Mouse (Mus musculus) MEL (cell line): ENCODE measurements around the gene Sit1.

Source experiments
- CTCF ChIP-seq, 3 experiments: IDR thresholded peaks in 2 of 3; conservative IDR thresholded peaks in 1 of 3; 2 replicates each; pipeline ENCODE4 v1.5.1; 2011 to 2012; ENCODE audit warnings: low read length in 3 of 3, low read depth in 2 of 3, mild to moderate bottlenecking in 2 of 3, improper control_type of control experiment in 1 of 3, inconsistent platforms in 1 of 3, mixed read lengths in 1 of 3, moderate library complexity in 1 of 3; ENCODE audit not compliant: control insufficient read depth in 1 of 3, insufficient read depth in 1 of 3, poor library complexity in 1 of 3, severe bottlenecking in 1 of 3
- EP300 ChIP-seq, 2 experiments: IDR thresholded peaks; 2 replicates each; pipeline ENCODE4 v1.6.1; 2011; ENCODE audit warnings: improper control_type of control experiment in 2 of 2, low read length in 2 of 2, low read depth in 1 of 2, mild to moderate bottlenecking in 1 of 2
- ETS1 ChIP-seq: IDR thresholded peaks from 2 replicates; pipeline ENCODE4 v1.6.1; 2012; ENCODE audit warnings: low read depth, mild to moderate bottlenecking, inconsistent platforms, low read length, improper control_type of control experiment, moderate library complexity
- MAX ChIP-seq: IDR thresholded peaks from 2 replicates; pipeline ENCODE4 v1.6.1; 2011; ENCODE audit warnings: low read length, improper control_type of control experiment
- POLR2A ChIP-seq, 2 experiments: IDR thresholded peaks; 2 replicates each; pipeline ENCODE4 v1.6.1; 2011 to 2012; ENCODE audit warnings: low read length in 2 of 2, mild to moderate bottlenecking in 2 of 2, control low read depth in 1 of 2, improper control_type of control experiment in 1 of 2, low read depth in 1 of 2, moderate library complexity in 1 of 2; ENCODE audit not compliant: control insufficient read depth in 1 of 2, insufficient read depth in 1 of 2, poor library complexity in 1 of 2
- POLR2AphosphoS2 ChIP-seq: IDR thresholded peaks from 2 replicates; pipeline ENCODE4 v1.6.1; 2011; ENCODE audit warnings: low read length, improper control_type of control experiment
- RAD21 ChIP-seq: IDR thresholded peaks from 2 replicates; pipeline ENCODE4 v1.6.1; 2011; ENCODE audit warnings: mild to moderate bottlenecking, low read depth, low read length, improper control_type of control experiment
- RCOR1 ChIP-seq: IDR thresholded peaks from 2 replicates; pipeline ENCODE4 v1.6.1; 2012; ENCODE audit warnings: low read depth, mild to moderate bottlenecking, inconsistent platforms, low read length, improper control_type of control experiment
- TBP ChIP-seq: IDR thresholded peaks from 2 replicates; pipeline ENCODE4 v1.8.0; 2011; ENCODE audit warnings: low read depth, low read length, improper control_type of control experiment
- ZNF384 ChIP-seq: IDR thresholded peaks from 2 replicates; pipeline ENCODE4 v1.6.1; 2012; ENCODE audit warnings: low read depth, mild to moderate bottlenecking, inconsistent platforms, low read length, improper control_type of control experiment

GRCm38 (mm10) chr4:43513791-43514190 lies 30.3 kb upstream of the Sit1 start:
- TF ChIP-seq POLR2AphosphoS2 = no peak
- TF ChIP-seq RCOR1 = no peak
- no peak for TF ChIP-seq EP300 (IDR thresholded peaks at IDR 0.05; ENCODE audit: low read depth in 1 of 2, low read length in 2 of 2)
- no peak for TF ChIP-seq ETS1
- TF ChIP-seq POLR2A (IDR thresholded peaks at IDR 0.05; ENCODE audit: control insufficient read depth in 1 of 2, insufficient read depth in 1 of 2, low read depth in 1 of 2, low read length in 2 of 2, poor library complexity in 1 of 2) = no peak
- TF ChIP-seq MAX = no peak
- TF ChIP-seq TBP = no peak
- TF ChIP-seq ZNF384 = no peak
- TF ChIP-seq RAD21 = no peak
- no peak for TF ChIP-seq CTCF (IDR thresholded peaks at IDR 0.05 in 2 of 3, conservative IDR thresholded peaks at IDR 0.05 in 1 of 3; ENCODE audit: control insufficient read depth in 1 of 3, insufficient read depth in 1 of 3, low read depth in 2 of 3, low read length in 3 of 3, poor library complexity in 1 of 3, severe bottlenecking in 1 of 3)
